Mouse (Mus musculus): Measurements from ENCODE around the gene Tuft1. TPM values are rescaled to one million over a fixed set of nuclear protein-coding genes. Genes with fewer than 3 reads are reported as not detected.
"Not testable (repeated sequence)": the region's sequence is repeated elsewhere in the genome, so short reads cannot be mapped to it uniquely, and the experiment has no call there.

Tuft1 gene
- polyA plus RNA-seq, 1 experiment from 2014 or later = 3.9 TPM

DNA sequence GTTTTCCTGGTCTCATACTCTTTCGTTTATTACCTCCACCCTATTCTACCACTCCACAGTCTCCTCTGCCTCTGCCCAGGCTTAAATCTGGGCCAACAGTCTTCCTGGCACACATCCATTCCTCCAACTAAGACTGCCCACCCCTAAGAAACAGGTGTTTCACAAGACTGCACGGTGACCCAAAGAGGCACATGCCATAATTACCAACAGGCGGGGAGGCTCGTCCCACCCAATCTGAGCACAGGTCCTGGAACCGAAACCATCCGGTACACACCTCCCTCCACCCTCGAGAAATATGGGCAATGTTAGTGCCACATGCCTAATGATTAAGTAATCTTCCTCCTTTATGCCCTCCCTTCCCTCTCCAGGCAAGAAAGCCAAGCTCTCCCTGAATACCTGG is 8.3 kb downstream of the Tuft1 start:
- H3K4me1 ChIP-seq = peaks cover 24% of the 10 kb centered on the region
- no peaks in the 10 kb centered on the region for H3K9me3 ChIP-seq (replicated peaks)
- DNase-seq (ENCODE audit: low spot score) = no peak
- 88% methylated on average over 7 of the region's 7 CpGs for WGBS
- H3K36me3 ChIP-seq = no peaks in the 10 kb centered on the region
- H3K4me3 ChIP-seq = no peak overlapping the region
- H3K27me3 ChIP-seq (ENCODE audit: low read depth, poor library complexity, severe bottlenecking) = no peaks in the 10 kb centered on the region
- H3K27ac ChIP-seq (replicated peaks) = peak overlapping the region; percentile 74; the same call in 1 of the 2 replicates

DNA sequence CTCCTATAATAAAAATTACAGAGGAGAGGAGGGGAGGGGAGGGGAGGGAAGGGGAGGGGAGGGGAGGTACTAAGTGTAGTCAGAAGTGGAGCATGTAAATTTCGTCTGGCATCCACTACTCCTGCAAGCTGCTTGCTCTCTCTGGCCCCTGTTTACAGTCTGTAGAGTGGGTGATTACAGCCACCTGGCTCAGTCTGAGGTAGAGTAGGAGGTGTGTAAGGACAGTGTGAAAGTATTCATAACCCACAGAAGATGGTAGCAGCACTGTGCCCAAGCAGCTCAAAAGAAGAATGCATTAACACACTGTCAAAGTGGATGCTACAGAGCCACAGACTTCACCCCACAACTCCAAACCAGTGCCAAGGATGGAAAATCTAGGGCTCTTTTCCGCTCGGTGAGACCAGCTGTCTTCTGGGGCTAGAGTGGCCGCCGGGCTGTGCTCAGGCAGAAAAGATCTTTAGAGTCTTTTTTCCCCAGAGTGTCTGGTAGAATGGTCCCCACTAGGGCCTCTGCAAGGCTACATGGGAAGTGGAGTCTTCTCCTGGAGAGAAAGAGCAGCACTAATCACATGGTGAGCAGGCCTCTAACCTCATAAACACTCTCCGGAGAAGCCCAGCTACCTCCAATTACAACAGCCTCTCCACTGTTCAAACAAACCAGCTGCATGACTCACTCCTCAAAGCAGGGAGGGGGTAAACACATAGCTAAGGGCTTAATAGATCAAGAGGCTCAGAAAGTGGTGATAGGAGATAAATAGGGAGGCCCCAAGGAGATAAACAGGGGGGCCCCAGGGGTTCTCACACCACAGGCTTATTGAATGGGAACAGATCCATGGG is 9.7 kb downstream of the Tuft1 start:
- Histone ChIP-seq H3K4me1 (peaks cover 24% of the 10 kb centered on the region), H3K36me3 (no peaks in the 10 kb centered on the region), H3K9me3 (replicated peaks) (no peaks in the 10 kb centered on the region), H3K4me3 (no peak overlapping the region), H3K27ac (replicated peaks) (peak overlapping the region; percentile 74), H3K27me3 (ENCODE audit: low read depth, poor library complexity, severe bottlenecking) (no peaks in the 10 kb centered on the region)
- DNase-seq (ENCODE audit: low spot score) = peak; percentile 15
- 41% methylated on average over 6 of the region's 6 CpGs for WGBS

DNA sequence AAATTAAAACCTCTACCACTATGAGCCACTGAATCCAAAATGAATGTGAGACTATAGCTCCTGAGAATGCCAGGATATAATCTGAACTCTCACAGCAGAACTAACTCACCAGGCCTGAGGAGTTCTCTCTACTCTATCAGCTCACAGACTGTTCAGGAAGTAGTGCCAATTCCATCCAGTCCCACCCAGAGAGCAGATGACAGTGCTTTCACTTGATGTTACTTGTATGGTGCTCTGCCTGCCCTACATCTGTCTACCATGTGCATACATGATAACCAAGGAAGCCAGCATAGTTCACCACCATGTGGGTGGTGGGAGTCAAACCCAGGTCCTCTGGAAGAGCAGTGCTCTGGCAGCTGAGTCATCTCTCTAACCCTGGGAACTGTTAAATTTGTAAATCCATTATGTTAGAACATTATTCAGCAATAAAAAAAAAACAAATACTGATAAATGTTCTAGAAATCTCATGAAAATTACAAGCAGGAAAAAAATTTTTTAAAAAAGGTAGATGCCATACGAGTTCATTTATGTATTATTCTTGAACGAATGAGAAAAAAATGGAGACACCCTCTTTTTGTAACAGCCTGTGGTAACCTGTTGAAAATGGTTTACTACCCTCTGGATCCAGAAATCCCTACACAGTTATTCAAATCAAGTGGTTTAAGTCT is 16.0 kb downstream of the Tuft1 start, which contains the start of gene Gm10972:
Gene Gm10972, plus strand, starts transcription at position 618 of the 668 bp plus-strand sequence.
- H3K4me3 ChIP-seq; H3K36me3 ChIP-seq; H3K27ac ChIP-seq (replicated peaks); H3K9me3 ChIP-seq (replicated peaks); H3K4me1 ChIP-seq; H3K27me3 ChIP-seq (ENCODE audit: low read depth, poor library complexity, severe bottlenecking); DNase-seq (ENCODE audit: low spot score): not testable (repeated sequence)
- 82% methylated on average over 2 of the region's 2 CpGs for WGBS

DNA sequence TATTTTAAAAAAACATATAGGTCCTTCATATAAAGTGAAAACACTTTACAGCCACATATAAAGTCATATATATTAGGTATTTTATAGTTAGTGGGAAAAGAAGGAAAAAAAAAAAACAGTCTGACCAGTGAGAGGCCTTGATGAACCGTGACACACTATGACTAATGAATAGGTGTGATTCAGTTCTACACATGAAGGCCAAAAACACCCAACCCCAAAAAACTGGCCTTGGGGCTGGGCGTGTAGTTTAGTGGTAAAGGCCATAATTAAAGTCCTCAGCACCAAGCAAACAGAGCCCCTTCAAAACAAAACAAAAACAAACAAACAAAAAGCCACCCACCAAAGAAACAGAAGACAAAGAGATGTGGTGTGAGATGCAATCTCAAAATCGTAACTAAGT is 28.8 kb downstream of the Tuft1 start:
- Histone ChIP-seq H3K36me3 (no peaks in the 10 kb centered on the region), H3K27me3 (ENCODE audit: low read depth, poor library complexity, severe bottlenecking) (no peaks in the 10 kb centered on the region), H3K27ac (replicated peaks) (no peak overlapping the region), H3K4me1 (no peaks in the 10 kb centered on the region), H3K9me3 (replicated peaks) (no peaks in the 10 kb centered on the region), H3K4me3 (no peak overlapping the region)
- 83% methylated on average over 3 of the region's 3 CpGs for WGBS
- no peak for DNase-seq (ENCODE audit: low spot score)

DNA sequence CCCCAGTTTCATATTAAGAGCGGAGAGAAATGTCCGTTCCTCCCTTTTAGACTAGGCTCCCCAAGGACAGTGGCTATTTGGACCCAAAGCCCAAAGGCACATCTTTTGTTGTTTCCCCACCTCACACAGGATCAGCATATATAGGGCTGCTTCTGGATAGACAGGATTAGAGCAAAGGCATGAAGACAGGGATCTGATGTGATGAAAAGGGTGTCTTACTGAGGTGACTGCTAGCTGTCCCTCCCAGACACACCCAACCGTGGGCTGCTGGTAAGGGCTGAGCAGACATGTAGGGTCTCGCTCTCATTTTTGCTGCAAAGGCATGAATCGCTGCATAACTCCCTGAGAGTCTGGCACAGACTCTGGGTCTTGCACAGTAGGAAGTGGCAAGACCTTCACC is 30.0 kb downstream of the Tuft1 start:
- no peak for DNase-seq (ENCODE audit: low spot score)
- 88% methylated on average over 5 of the region's 5 CpGs for WGBS
- H3K9me3 ChIP-seq (replicated peaks) = no peaks in the 10 kb centered on the region
- H3K4me3 ChIP-seq = no peak overlapping the region
- H3K27me3 ChIP-seq (ENCODE audit: low read depth, poor library complexity, severe bottlenecking) = no peaks in the 10 kb centered on the region
- no peak overlapping the region for H3K27ac ChIP-seq (replicated peaks)
- no peaks in the 10 kb centered on the region for H3K36me3 ChIP-seq
- H3K4me1 ChIP-seq = no peaks in the 10 kb centered on the region

DNA sequence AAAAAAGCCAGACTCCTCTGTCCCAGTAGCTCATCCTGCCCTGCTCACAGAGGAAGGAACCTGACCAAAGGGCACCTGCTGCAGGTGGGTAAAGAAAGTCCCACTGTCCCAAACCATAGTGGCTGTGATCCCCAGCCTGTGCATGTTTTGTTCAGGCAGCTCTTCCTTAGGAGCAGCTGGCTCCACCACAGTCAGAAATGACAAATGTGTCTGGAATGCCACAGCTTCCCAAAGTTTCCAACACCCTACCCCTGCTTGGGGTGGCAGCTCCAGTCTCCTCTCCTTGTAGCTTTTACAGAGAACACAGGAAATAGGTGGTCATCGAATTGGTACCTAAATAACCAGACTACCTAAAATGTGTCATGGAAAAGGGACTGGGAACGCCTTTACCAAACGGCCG is 34.4 kb downstream of the Tuft1 start:
- no peak for DNase-seq (ENCODE audit: low spot score)
- H3K27ac ChIP-seq (replicated peaks) = no peak overlapping the region
- no peaks in the 10 kb centered on the region for H3K9me3 ChIP-seq (replicated peaks)
- H3K4me1 ChIP-seq = no peaks in the 10 kb centered on the region
- 90% methylated on average over 4 of the region's 4 CpGs for WGBS
- H3K27me3 ChIP-seq (ENCODE audit: low read depth, poor library complexity, severe bottlenecking) = no peaks in the 10 kb centered on the region
- no peaks in the 10 kb centered on the region for H3K36me3 ChIP-seq
- H3K4me3 ChIP-seq = no peak overlapping the region

DNA sequence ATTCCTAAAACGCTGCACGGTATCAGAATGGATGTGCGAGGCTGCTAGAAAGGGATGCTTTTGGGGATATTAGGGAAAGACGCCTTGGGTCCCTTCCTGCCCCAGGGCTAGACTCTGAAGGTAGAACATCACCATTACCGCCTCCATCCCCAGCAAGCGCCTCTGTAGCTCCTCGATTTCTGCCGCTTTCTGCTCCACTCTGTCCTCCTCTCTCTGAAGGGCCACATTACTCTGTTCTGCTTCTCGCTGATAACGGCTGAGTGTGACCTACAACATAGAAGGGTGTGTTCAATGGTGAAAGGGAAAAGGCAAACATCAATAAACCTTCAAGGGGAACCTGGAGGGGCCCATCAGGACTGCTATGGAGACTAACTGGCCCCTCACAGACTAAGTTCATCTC is 36.1 kb downstream of the Tuft1 start:
- Histone ChIP-seq H3K9me3 (replicated peaks) (no peaks in the 10 kb centered on the region), H3K27me3 (ENCODE audit: low read depth, poor library complexity, severe bottlenecking) (no peaks in the 10 kb centered on the region), H3K4me3 (no peak overlapping the region), H3K36me3 (no peaks in the 10 kb centered on the region), H3K27ac (replicated peaks) (0 out of 2 replicates have a peak overlapping the region, but pooled peaks have one; percentile 23), H3K4me1 (no peaks in the 10 kb centered on the region)
- no peak for DNase-seq (ENCODE audit: low spot score)
- 90% methylated on average over 10 of the region's 10 CpGs for WGBS

DNA sequence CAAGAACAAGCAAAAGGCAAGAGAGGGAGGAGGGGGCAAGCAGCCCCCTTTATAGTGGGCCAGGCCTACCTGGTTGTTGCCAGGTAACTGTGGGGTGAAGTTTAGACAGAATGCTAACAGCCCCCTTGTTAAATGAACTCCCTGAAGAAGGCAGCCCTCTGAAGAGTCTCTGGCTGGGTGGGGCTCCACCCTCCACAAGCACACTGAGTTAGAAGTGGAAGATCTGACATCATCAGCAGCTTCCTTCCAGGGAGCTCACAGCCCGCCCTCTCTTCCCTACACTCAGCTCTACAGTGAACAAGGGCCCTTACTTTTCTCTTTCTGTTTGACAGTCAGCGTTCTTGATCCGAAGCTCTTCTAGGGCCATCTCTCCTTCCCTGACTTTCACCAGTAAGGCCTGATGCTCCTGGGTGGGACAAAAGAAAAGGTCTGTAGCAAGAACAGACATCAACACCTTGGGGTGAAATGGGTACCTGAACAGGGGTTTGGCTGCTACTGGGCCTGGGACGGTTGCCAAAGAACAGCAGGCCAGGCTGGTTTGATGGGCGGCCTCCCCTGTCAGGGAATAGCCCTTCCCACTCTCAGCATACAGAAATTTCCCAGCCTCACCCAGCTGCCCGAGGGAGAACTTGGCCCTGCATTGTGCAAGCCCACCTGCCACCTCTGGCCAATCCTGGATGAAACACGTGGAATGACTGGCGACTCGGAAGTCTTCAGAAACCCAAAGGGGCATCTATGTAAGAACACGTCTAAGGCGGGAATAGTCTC is 36.7 kb downstream of the Tuft1 start:
- Histone ChIP-seq H3K27me3 (ENCODE audit: low read depth, poor library complexity, severe bottlenecking) (no peaks in the 10 kb centered on the region), H3K9me3 (replicated peaks) (no peaks in the 10 kb centered on the region), H3K27ac (replicated peaks) (0 out of 2 replicates have a peak overlapping the region, but pooled peaks have one; percentile 49), H3K36me3 (no peaks in the 10 kb centered on the region), H3K4me1 (no peaks in the 10 kb centered on the region), H3K4me3 (no peak overlapping the region)
- DNase-seq (ENCODE audit: low spot score) = no peak
- 86% methylated on average over 11 of the region's 11 CpGs for WGBS

DNA sequence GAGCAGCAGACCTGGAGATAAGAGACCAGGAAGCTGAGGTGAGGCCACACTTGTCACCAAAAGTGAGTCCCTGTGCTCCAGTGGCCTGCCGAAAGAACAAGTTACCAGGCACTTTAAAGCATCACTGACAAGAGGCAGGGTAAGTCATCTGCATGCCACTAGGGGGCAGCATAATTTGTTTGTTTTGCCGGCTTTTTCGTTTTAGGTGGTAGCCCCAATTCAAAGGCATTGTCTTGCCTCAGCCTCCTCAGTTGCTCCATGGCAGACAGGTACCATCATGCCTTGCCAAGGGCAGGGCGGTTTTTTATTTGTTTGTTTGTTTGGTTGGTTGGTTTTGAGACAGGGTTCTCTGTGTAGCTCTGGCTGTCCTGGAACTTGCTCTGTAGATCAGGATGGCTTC is 42.0 kb downstream of the Tuft1 start:
- H3K27ac ChIP-seq (replicated peaks) = no peak overlapping the region
- peak; percentile 20 for DNase-seq (ENCODE audit: low spot score)
- no peak overlapping the region for H3K4me3 ChIP-seq
- H3K9me3 ChIP-seq (replicated peaks) = no peaks in the 10 kb centered on the region
- no peaks in the 10 kb centered on the region for H3K36me3 ChIP-seq
- H3K27me3 ChIP-seq (ENCODE audit: low read depth, poor library complexity, severe bottlenecking) = no peaks in the 10 kb centered on the region
- H3K4me1 ChIP-seq = peaks cover 11% of the 10 kb centered on the region
- 80% methylated on average over 4 of the region's 4 CpGs for WGBS

DNA sequence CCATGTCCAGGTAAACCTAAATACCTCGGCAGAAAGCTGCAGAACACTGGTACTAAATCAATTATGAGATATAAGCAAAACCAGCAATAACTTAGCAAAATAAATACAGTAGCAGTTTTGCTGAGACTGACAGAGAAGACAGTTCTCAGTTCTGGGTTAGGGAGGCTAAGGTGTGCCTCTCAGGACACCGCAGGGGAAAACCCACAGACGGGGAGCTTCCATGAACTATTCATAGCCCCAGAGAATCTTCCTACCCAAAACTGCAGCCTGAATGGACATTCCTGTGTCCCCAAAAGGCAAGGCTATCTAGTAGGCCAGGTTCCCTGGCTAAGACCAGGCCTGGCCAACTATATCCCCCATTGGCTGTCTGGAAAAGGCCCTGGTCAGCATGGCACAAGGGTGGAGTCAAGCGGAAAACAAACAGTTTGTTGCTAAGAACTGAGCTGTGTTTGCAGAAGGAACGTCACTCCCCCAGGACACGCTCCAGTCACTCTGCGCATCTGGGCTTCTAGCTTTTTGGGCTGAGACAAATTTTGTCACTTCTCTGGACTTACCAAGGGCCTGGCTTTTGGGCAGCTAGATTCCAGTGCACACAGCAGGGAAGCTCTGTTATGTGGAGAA is 45.3 kb downstream of the Tuft1 start:
- 42% methylated on average over 7 of the region's 7 CpGs for WGBS
- peak; percentile 21 for DNase-seq (ENCODE audit: low spot score)
- Histone ChIP-seq H3K9me3 (replicated peaks) (no peaks in the 10 kb centered on the region), H3K4me1 (peaks cover 11% of the 10 kb centered on the region), H3K4me3 (no peak overlapping the region), H3K27me3 (ENCODE audit: low read depth, poor library complexity, severe bottlenecking) (no peaks in the 10 kb centered on the region), H3K36me3 (no peaks in the 10 kb centered on the region), H3K27ac (replicated peaks) (no peak overlapping the region; the same call in 1 of the 2 replicates)

DNA sequence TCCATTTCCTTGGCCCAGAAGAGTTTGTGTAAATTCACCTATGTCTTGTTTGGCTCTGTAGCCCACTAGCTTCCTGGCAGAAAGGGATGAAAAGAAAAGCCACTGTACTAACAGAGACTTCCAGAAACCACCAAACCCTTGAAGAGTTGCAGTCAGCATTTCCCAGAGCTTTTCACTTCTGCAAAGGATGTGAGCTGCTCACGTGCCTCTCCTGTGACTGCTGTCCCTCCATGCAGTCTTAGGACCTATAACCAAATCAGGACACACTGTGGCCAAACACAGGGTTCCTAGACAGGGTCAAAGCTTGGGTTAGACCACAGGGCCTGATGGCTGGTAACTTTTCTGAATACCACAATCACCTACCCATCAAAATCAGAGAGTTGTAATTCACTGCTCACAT is 46.4 kb downstream of the Tuft1 start:
- no peaks in the 10 kb centered on the region for H3K36me3 ChIP-seq
- H3K27ac ChIP-seq (replicated peaks) = no peak overlapping the region
- DNase-seq (ENCODE audit: low spot score) = no peak
- WGBS = 77% methylated on average over 1 of the region's 1 CpGs
- no peak overlapping the region for H3K4me3 ChIP-seq
- H3K27me3 ChIP-seq (ENCODE audit: low read depth, poor library complexity, severe bottlenecking) = no peaks in the 10 kb centered on the region
- no peaks in the 10 kb centered on the region for H3K9me3 ChIP-seq (replicated peaks)
- H3K4me1 ChIP-seq = peaks cover 11% of the 10 kb centered on the region

DNA sequence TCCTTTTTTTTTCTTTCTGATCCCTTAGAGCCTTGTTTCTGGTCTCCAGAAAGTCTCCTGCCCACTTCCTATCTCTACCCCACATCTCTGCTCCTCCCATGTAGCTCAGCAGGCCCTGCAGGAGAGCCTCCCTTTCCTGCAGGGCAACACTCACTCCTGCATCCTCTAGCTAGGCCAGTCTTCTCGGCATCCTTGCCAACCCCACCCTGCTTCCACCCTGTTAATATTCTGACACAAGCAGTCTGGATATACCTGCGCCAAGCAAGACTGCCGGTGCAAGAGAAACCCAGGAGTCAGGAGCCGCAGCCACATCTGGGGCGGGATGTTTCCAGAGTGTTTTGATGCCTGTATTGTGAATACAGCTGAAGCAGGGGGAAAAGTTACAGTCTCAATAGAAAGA is 46.8 kb downstream of the Tuft1 start:
- Histone ChIP-seq H3K9me3 (replicated peaks) (no peaks in the 10 kb centered on the region), H3K36me3 (no peaks in the 10 kb centered on the region), H3K4me3 (no peak overlapping the region), H3K4me1 (peaks cover 11% of the 10 kb centered on the region), H3K27ac (replicated peaks) (no peak overlapping the region), H3K27me3 (ENCODE audit: low read depth, poor library complexity, severe bottlenecking) (no peaks in the 10 kb centered on the region)
- no peak for DNase-seq (ENCODE audit: low spot score)
- WGBS = 79% methylated on average over 5 of the region's 5 CpGs

Data from midbrain, embryonic 10.5 days (tissue).